Mouse (Mus musculus): Measurements from ENCODE around the gene Ptpn5. TPM values are rescaled to one million over a fixed set of nuclear protein-coding genes. Genes with fewer than 3 reads are reported as not detected.

Ptpn5 gene
- polyA plus RNA-seq, 1 experiment from 2014 or later, result 1.3 TPM

DNA sequence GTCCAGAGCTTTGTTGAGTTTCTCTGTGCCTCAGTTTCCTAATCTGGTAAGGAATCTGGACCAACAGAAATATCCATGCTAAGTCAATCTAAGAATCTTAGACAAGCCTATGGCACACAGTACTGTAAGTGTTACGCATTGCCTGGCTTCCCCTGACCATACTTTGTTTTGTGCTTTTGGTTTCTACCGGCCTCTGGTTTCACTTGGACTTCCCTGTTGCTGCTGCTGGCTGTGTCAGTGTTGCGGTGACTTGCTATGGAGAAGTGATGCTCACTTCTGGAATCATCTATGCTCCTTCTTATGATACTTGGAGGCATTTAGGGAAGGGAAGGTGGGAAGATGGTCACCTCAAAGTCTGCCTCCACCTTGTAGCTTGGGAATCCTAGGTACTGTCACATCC is 11.5 kb downstream of the Ptpn5 start:
- Histone ChIP-seq H3K27ac (ENCODE audit: low read length) (no peak overlapping the region), H3K9me3 (replicated peaks; ENCODE audit: control insufficient read depth, low read length) (no peaks in the 10 kb centered on the region), H3K9ac (ENCODE audit: low read length) (no peak overlapping the region), H3K4me2 (ENCODE audit: low read depth, low read length) (no peak overlapping the region), H3K27me3 (ENCODE audit: control insufficient read depth, insufficient read depth, low read length) (no peaks in the 10 kb centered on the region), H3K4me1 (ENCODE audit: control insufficient read depth, insufficient read depth, low read length) (no peaks in the 10 kb centered on the region), H3K4me3 (replicated peaks; ENCODE audit: low read length) (no peak overlapping the region), H3K36me3 (ENCODE audit: control insufficient read depth, insufficient read depth, low read length) (no peaks in the 10 kb centered on the region)
- WGBS, result 81% methylated on average over 3 of the region's 3 CpGs
- ATAC-seq (ENCODE audit: insufficient read depth, low FRiP score), result no peak

DNA sequence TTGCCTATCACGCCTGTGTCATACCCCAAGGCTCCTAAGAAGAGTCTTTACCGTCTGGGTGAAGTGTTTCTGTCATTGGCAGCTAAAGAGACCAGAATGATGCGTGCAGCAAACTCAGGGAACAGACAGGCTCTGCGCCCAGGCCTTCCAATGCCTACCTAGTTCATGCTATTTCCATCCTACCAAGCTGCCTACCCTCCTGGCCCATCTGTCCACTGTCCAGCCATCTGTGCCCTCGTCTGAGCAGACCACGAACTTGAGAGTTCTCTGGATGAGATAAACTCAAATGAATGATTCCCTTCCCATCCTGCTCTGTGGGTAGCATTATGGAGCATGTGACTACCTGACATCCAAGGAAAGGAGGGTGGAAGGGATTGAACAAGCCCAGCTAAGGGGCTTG is 16.8 kb downstream of the Ptpn5 start:
- Histone ChIP-seq H3K27me3 (ENCODE audit: control insufficient read depth, insufficient read depth, low read length) (no peaks in the 10 kb centered on the region), H3K4me3 (replicated peaks; ENCODE audit: low read length) (no peak overlapping the region), H3K9me3 (replicated peaks; ENCODE audit: control insufficient read depth, low read length) (no peaks in the 10 kb centered on the region), H3K27ac (ENCODE audit: low read length) (no peak overlapping the region), H3K4me1 (ENCODE audit: control insufficient read depth, insufficient read depth, low read length) (no peaks in the 10 kb centered on the region), H3K4me2 (ENCODE audit: low read depth, low read length) (no peak overlapping the region), H3K9ac (ENCODE audit: low read length) (no peak overlapping the region), H3K36me3 (ENCODE audit: control insufficient read depth, insufficient read depth, low read length) (no peaks in the 10 kb centered on the region)
- no peak for ATAC-seq (ENCODE audit: insufficient read depth, low FRiP score)
- WGBS, result 85% methylated on average over 6 of the region's 6 CpGs

GRCm38 (mm10) chr7:47115491-47115890 is 18.0 kb downstream of the Ptpn5 start:
- 78% methylated on average over 2 of the region's 2 CpGs for WGBS
- ATAC-seq (ENCODE audit: insufficient read depth, low FRiP score), result no peak
- no peaks in the 10 kb centered on the region for H3K4me1 ChIP-seq (ENCODE audit: control insufficient read depth, insufficient read depth, low read length)
- no peak overlapping the region for H3K4me3 ChIP-seq (replicated peaks; ENCODE audit: low read length)
- no peaks in the 10 kb centered on the region for H3K9me3 ChIP-seq (replicated peaks; ENCODE audit: control insufficient read depth, low read length)
- no peaks in the 10 kb centered on the region for H3K36me3 ChIP-seq (ENCODE audit: control insufficient read depth, insufficient read depth, low read length)
- no peaks in the 10 kb centered on the region for H3K27me3 ChIP-seq (ENCODE audit: control insufficient read depth, insufficient read depth, low read length)
- no peak overlapping the region for H3K9ac ChIP-seq (ENCODE audit: low read length)
- no peak overlapping the region for H3K4me2 ChIP-seq (ENCODE audit: low read depth, low read length)
- no peak overlapping the region for H3K27ac ChIP-seq (ENCODE audit: low read length)

- Histone ChIP-seq H3K9me3 (replicated peaks; ENCODE audit: control insufficient read depth, low read length) (no peaks in the 10 kb centered on the region), H3K9ac (ENCODE audit: low read length) (no peak overlapping the region), H3K36me3 (ENCODE audit: control insufficient read depth, insufficient read depth, low read length) (no peaks in the 10 kb centered on the region), H3K4me3 (replicated peaks; ENCODE audit: low read length) (no peak overlapping the region), H3K4me1 (ENCODE audit: control insufficient read depth, insufficient read depth, low read length) (no peaks in the 10 kb centered on the region), H3K27ac (ENCODE audit: low read length) (no peak overlapping the region), H3K27me3 (ENCODE audit: control insufficient read depth, insufficient read depth, low read length) (no peaks in the 10 kb centered on the region), H3K4me2 (ENCODE audit: low read depth, low read length) (no peak overlapping the region)
- WGBS, result 84% methylated on average over 7 of the region's 7 CpGs
- ATAC-seq (ENCODE audit: insufficient read depth, low FRiP score), result no peak
Observed at GRCm38 (mm10) chr7:47113383-47113782, 20.1 kb downstream of the Ptpn5 start.

DNA sequence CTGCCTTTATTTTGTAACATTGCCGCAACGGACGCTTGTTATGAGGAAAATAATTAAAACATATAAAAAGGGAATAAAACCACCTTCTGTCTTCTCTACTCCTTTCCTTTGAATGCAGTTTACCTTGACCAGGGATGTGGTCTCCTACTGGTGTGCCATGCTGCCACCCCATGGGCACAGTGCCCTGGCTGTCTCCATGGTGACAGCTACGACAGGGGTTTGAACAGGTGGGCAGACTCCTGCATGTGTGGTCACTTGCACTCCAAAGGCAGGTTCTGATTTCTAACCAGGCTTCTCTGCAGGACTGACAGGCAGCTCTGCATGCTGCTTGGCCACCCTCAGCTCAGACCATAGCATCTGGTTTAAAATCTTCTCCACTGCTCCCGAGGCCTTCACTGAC is 21.4 kb downstream of the Ptpn5 start:
- Histone ChIP-seq H3K4me3 (replicated peaks; ENCODE audit: low read length) (no peak overlapping the region), H3K27me3 (ENCODE audit: control insufficient read depth, insufficient read depth, low read length) (no peaks in the 10 kb centered on the region), H3K36me3 (ENCODE audit: control insufficient read depth, insufficient read depth, low read length) (no peaks in the 10 kb centered on the region), H3K9ac (ENCODE audit: low read length) (no peak overlapping the region), H3K9me3 (replicated peaks; ENCODE audit: control insufficient read depth, low read length) (no peaks in the 10 kb centered on the region), H3K27ac (ENCODE audit: low read length) (no peak overlapping the region), H3K4me2 (ENCODE audit: low read depth, low read length) (no peak overlapping the region), H3K4me1 (ENCODE audit: control insufficient read depth, insufficient read depth, low read length) (no peaks in the 10 kb centered on the region)
- 90% methylated on average over 5 of the region's 5 CpGs for WGBS
- no peak for ATAC-seq (ENCODE audit: insufficient read depth, low FRiP score)

DNA sequence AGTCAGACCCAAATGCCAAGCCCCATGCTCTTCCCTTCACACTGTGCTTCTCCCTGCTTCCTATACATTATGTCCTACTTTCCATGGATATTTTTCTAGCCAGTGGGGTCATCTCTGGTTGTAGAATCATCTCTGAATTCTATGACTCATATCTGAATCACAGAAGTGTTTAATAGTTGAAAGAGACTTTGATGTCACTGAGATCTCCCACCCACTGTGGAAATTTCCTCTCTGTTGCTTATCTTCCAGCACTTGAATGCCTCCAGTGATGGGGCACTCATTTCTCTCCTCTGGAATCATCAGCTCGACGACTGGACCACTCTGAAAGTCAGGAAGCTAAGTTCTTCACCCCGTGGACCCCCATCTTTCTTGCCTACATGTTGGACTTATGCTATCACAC is 22.4 kb downstream of the Ptpn5 start:
- no peak for ATAC-seq (ENCODE audit: insufficient read depth, low FRiP score)
- 78% methylated on average over 3 of the region's 3 CpGs for WGBS
- Histone ChIP-seq H3K27ac (ENCODE audit: low read length) (no peak overlapping the region), H3K4me1 (ENCODE audit: control insufficient read depth, insufficient read depth, low read length) (no peaks in the 10 kb centered on the region), H3K27me3 (ENCODE audit: control insufficient read depth, insufficient read depth, low read length) (no peaks in the 10 kb centered on the region), H3K4me3 (replicated peaks; ENCODE audit: low read length) (no peak overlapping the region), H3K36me3 (ENCODE audit: control insufficient read depth, insufficient read depth, low read length) (no peaks in the 10 kb centered on the region), H3K4me2 (ENCODE audit: low read depth, low read length) (no peak overlapping the region), H3K9ac (ENCODE audit: low read length) (no peak overlapping the region), H3K9me3 (replicated peaks; ENCODE audit: control insufficient read depth, low read length) (no peaks in the 10 kb centered on the region)

GRCm38 (mm10) chr7:47110511-47110910 is 23.0 kb downstream of the Ptpn5 start:
- Histone ChIP-seq H3K27me3 (ENCODE audit: control insufficient read depth, insufficient read depth, low read length) (no peaks in the 10 kb centered on the region), H3K4me3 (replicated peaks; ENCODE audit: low read length) (no peak overlapping the region), H3K36me3 (ENCODE audit: control insufficient read depth, insufficient read depth, low read length) (no peaks in the 10 kb centered on the region), H3K9ac (ENCODE audit: low read length) (no peak overlapping the region), H3K27ac (ENCODE audit: low read length) (no peak overlapping the region), H3K4me1 (ENCODE audit: control insufficient read depth, insufficient read depth, low read length) (no peaks in the 10 kb centered on the region), H3K9me3 (replicated peaks; ENCODE audit: control insufficient read depth, low read length) (no peaks in the 10 kb centered on the region), H3K4me2 (ENCODE audit: low read depth, low read length) (no peak overlapping the region)
- no peak for ATAC-seq (ENCODE audit: insufficient read depth, low FRiP score)
- 60% methylated on average over 7 of the region's 7 CpGs for WGBS

DNA sequence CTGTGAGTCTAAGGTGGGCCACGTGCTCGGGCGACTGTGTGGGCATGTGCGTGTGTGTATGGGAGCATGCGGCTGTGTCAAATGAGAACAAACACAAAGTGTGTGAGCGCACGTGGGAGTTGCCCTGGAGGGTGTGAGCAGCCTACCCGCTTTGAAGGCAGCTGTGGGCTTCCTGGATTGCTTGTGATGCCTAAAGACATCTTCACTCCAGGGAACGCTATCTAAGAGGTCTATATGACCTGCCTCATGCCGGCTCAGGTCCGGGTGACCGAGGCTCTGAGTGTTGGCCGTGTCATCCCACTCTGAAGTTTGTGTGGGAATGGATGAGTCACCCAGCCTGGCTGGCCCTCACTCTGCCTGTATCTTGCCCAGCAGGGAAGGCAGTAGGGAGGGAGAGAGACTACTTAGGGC is 24.7 kb downstream of the Ptpn5 start:
- Histone ChIP-seq H3K9ac (ENCODE audit: low read length) (no peak overlapping the region), H3K4me1 (ENCODE audit: control insufficient read depth, insufficient read depth, low read length) (no peaks in the 10 kb centered on the region), H3K27me3 (ENCODE audit: control insufficient read depth, insufficient read depth, low read length) (no peaks in the 10 kb centered on the region), H3K4me3 (replicated peaks; ENCODE audit: low read length) (no peak overlapping the region), H3K27ac (ENCODE audit: low read length) (no peak overlapping the region), H3K4me2 (ENCODE audit: low read depth, low read length) (no peak overlapping the region), H3K36me3 (ENCODE audit: control insufficient read depth, insufficient read depth, low read length) (no peaks in the 10 kb centered on the region), H3K9me3 (replicated peaks; ENCODE audit: control insufficient read depth, low read length) (no peaks in the 10 kb centered on the region)
- no peak for ATAC-seq (ENCODE audit: insufficient read depth, low FRiP score)
- WGBS, result 83% methylated on average over 13 of the region's 13 CpGs

- no peaks in the 10 kb centered on the region for H3K36me3 ChIP-seq (ENCODE audit: control insufficient read depth, insufficient read depth, low read length)
- H3K9me3 ChIP-seq (replicated peaks; ENCODE audit: control insufficient read depth, low read length), result no peaks in the 10 kb centered on the region
- no peak overlapping the region for H3K4me2 ChIP-seq (ENCODE audit: low read depth, low read length)
- no peak for ATAC-seq (ENCODE audit: insufficient read depth, low FRiP score)
- no peaks in the 10 kb centered on the region for H3K27me3 ChIP-seq (ENCODE audit: control insufficient read depth, insufficient read depth, low read length)
- no peaks in the 10 kb centered on the region for H3K4me1 ChIP-seq (ENCODE audit: control insufficient read depth, insufficient read depth, low read length)
- H3K4me3 ChIP-seq (replicated peaks; ENCODE audit: low read length), result no peak overlapping the region
- no peak overlapping the region for H3K9ac ChIP-seq (ENCODE audit: low read length)
- H3K27ac ChIP-seq (ENCODE audit: low read length), result no peak overlapping the region
Observed at GRCm38 (mm10) chr7:47106949-47107348, 26.5 kb downstream of the Ptpn5 start.

Data from stomach, embryonic 16.5 days (tissue).